Mouse (Mus musculus) left cerebral cortex, adult 8-10 months (tissue): ENCODE data around the gene Rhcg. TPM values are rescaled to one million over a fixed set of nuclear protein-coding genes. Genes with fewer than 3 reads are reported as not detected.

Experiments used
- DNase-seq, 2 experiments: peaks; one replicate each; pipeline ENCODE4 v3.0.0; 2022; ENCODE audit warnings: low spot score in 2 of 2
- total RNA-seq, 4 experiments: library from RNA; stranded (reverse); gene quantifications; 2 replicates each; pipeline ENCODE4 v1.2.4; 2022

Gene Rhcg
- total RNA-seq, 4 experiments from 2014 or later, result 1.7 to 3.0 (median 2.3) TPM

GRCm38 (mm10) chr7:79602006-79602405, 15.5 kb downstream of the Rhcg start:
- no peak for DNase-seq

GRCm38 (mm10) chr7:79600122-79600521, 17.3 kb downstream of the Rhcg start:
- peak in 1 of 2 experiments; percentile 42 for DNase-seq

- DNase-seq, result peak; percentile 44 to 70
Observed at GRCm38 (mm10) chr7:79594854-79595253, 22.6 kb downstream of the Rhcg start.

- peak; percentile 68 to 81 for DNase-seq
Observed at GRCm38 (mm10) chr7:79591812-79592731, 25.4 kb downstream of the Rhcg start.

- DNase-seq, result no peak
Observed at GRCm38 (mm10) chr7:79590560-79591110, 26.8 kb downstream of the Rhcg start.

GRCm38 (mm10) chr7:79589763-79590559, 27.5 kb downstream of the Rhcg start:
- DNase-seq, result no peak

- no peak for DNase-seq
Observed at GRCm38 (mm10) chr7:79588284-79588683, 29.2 kb downstream of the Rhcg start.

GRCm38 (mm10) chr7:79578851-79579241, 38.6 kb downstream of the Rhcg start:
- DNase-seq, result no peak

- DNase-seq, result no peak
Observed at GRCm38 (mm10) chr7:79577931-79578850, 39.3 kb downstream of the Rhcg start.

GRCm38 (mm10) chr7:79577096-79577874, 40.2 kb downstream of the Rhcg start:
- no peak for DNase-seq

GRCm38 (mm10) chr7:79576659-79577058, 40.8 kb downstream of the Rhcg start:
- DNase-seq, result no peak

- peak in 1 of 2 experiments; percentile 63 for DNase-seq
Observed at GRCm38 (mm10) chr7:79572191-79572818, 45.2 kb downstream of the Rhcg start.

- DNase-seq, result peak in 1 of 2 experiments; percentile 69
Observed at GRCm38 (mm10) chr7:79568937-79569535, 48.4 kb downstream of the Rhcg start.

- DNase-seq, result no peak
Observed at GRCm38 (mm10) chr7:79568212-79568611, 49.2 kb downstream of the Rhcg start.

- DNase-seq, result no peak
Observed at GRCm38 (mm10) chr7:79563675-79564074, 53.8 kb downstream of the Rhcg start.

- DNase-seq, result no peak
Observed at GRCm38 (mm10) chr7:79562385-79562784, 55.1 kb downstream of the Rhcg start.

GRCm38 (mm10) chr7:79558698-79559097, 58.8 kb downstream of the Rhcg start:
- DNase-seq, result no peak

- DNase-seq, result no peak
Observed at GRCm38 (mm10) chr7:79557728-79558221, 59.7 kb downstream of the Rhcg start.
